Mouse (Mus musculus): ENCODE measurements around the gene Gprin3.
"Not testable (repeated sequence)": the region's sequence is repeated elsewhere in the genome, so short reads cannot be mapped to it uniquely, and the experiment has no call there.

DNA sequence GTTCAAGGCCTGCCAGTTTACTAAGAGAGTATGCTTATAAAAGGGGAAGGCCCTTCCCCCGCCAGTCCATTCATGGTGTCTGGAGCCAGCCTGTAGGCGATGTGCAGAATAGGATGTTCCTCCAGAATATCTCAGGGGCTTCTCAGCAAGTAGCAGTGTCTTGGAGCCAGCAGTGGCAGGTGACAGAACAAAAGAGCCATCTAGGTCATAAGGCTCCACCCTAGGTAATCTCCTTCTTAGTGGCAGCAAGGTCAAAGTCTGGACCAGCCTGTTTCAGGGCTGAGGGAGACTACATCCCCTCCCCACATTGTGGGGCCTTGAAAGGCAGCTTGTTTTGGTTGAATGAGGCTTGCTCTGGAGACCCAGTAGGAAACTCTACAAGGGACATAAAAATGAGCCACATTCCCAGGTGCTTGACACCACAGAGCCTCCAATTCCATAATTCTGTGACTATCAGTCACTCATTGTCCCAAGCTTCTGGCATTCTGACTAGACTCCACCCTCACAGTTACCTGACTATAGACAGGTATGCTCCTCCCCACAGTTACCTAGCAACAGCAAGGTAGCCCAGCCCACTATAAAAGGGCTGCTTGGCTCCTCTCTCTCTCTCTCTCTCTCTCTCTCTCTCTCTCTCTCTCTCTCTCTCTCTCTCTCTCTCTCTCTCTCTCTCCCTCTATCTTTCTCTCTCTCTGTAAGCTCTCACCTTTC, 121.7 kb downstream of the Gprin3 start:
- not testable (repeated sequence) for TF ChIP-seq CTCF (conservative IDR thresholded peaks at IDR 0.05; ENCODE audit: low read length); POU5F1 (IDR thresholded peaks at IDR 0.05; ENCODE audit: borderline replicate concordance, low read length); NANOG (IDR thresholded peaks at IDR 0.05; ENCODE audit: borderline replicate concordance, low read length)
